ENCODE assay signal across 10 mouse cellular contexts in the genomic region with DNA sequence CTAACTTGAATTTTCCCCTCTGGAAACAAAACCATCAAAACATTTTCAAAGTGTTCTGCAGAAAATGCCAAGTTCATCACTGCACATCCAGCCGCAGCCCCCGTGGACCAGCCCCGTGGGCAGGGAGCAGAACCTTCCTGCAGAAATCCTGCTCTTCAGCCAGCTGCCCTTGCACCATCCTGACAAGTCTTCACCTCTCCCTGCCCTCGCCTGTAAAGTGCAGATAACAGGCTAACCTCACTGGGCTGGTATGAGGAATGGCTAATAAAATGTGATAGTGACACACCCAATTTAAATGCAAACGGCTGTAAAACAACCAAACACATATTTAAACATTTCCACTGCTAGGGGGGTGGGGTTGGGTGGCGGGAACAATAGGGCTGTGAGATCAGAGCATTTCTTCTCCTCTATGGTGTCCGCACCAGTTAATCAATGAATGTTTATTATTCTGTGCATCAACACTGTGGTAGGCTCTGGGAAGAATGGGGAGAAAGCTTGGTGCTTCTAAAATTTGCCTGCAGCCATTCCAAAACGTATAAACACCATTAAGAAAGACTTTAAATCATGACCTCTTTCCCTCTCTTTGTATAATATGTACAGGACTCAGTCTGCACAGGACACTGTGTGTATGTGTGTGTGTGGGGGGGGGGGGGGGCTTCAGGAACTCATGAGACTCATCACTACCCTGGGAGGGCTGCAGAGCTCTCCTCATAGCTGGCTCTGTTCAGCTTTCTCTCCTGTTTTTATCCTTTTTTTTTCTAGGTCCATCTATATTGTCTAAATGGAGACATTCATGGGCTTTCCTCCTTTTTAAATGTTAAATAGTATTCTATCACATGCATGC.
A peak's percentile ranks its signal among the peaks of the same experiment; 100 is the strongest.
DNase-seq lines count a peak whose midpoint lies in the region; ATAC-seq lines count a peak whose summit lies in the region.
"Had no signal": no experiment of that assay in that cellular context is flagged by ENCODE, and none has a peak within 500 bp of the region (broad histone marks: within the 10 kb centered on the region; RNA-seq: fewer than 3 reads in every experiment).

No protein-coding gene starts in this region.

- H3K9me3 ChIP-seq in kidney, embryonic 16.5 days (ENCODE audit: low read length): peaks cover 5% of the 10 kb centered on the region
- H3K9me3 ChIP-seq in midbrain, embryonic 13.5 days: no peaks in the 10 kb centered on the region

- intact Hi-C loops in left cerebral cortex, postnatal 36 days (cut with DNase I): no loop called here

- peak; percentile 59; the same call in 1 of the 2 replicates for ATAC-seq in kidney, embryonic 16.5 days (ENCODE audit: low FRiP score, low TSS enrichment)
- ATAC-seq in midbrain, embryonic 13.5 days: peak; percentile 48; the same call in 1 of the 2 replicates

- H3K4me1 ChIP-seq in kidney, embryonic 16.5 days (ENCODE audit: insufficient read depth, low read length): peaks cover 6% of the 10 kb centered on the region; the same call in 1 of the 2 replicates
- 0 out of 2 replicates have a peak, but pooled peaks cover 7% of the 10 kb centered on the region for H3K4me1 ChIP-seq in midbrain, embryonic 13.5 days (replicated peaks)

- no peak overlapping the region for H3K9ac ChIP-seq in kidney, embryonic 16.5 days (replicated peaks; ENCODE audit: low read length)
- H3K9ac ChIP-seq in midbrain, embryonic 13.5 days (replicated peaks): no peak overlapping the region

- H3K4me2 ChIP-seq in kidney, embryonic 16.5 days (replicated peaks; ENCODE audit: low read depth, low read length): no peak overlapping the region
- H3K4me2 ChIP-seq in midbrain, embryonic 13.5 days (replicated peaks): no peak overlapping the region

- WGBS in kidney, embryonic 16.5 days: 25% methylated on average over 8 of the region's 8 CpGs
- 45% methylated on average over 8 of the region's 8 CpGs for WGBS in midbrain, embryonic 13.5 days

- H3K27me3 ChIP-seq in kidney, embryonic 16.5 days (ENCODE audit: insufficient read depth, low read length): no peaks in the 10 kb centered on the region
- H3K27me3 ChIP-seq in midbrain, embryonic 13.5 days: no peaks in the 10 kb centered on the region

- no peaks in the 10 kb centered on the region for H3K36me3 ChIP-seq in kidney, embryonic 16.5 days (ENCODE audit: insufficient read depth, low read length)
- no peaks in the 10 kb centered on the region for H3K36me3 ChIP-seq in midbrain, embryonic 13.5 days

- H3K27ac ChIP-seq in kidney, embryonic 16.5 days (ENCODE audit: low read length): peak overlapping the region; percentile 25; the same call in 1 of the 2 replicates
- peak overlapping the region; percentile 35; the same call in 1 of the 2 replicates for H3K27ac ChIP-seq in midbrain, embryonic 13.5 days

- no peak overlapping the region for H3K4me3 ChIP-seq in kidney, embryonic 16.5 days (ENCODE audit: low read length)
- H3K4me3 ChIP-seq in midbrain, embryonic 13.5 days (replicated peaks): no peak overlapping the region

- DNase-seq in kidney, adult 9 months: no peak
- peak; percentile 79 for DNase-seq in NIH3T3 (ENCODE audit: low read depth)
- peak; percentile 15 for DNase-seq in heart, postnatal 4 days
- DNase-seq in frontal cortex, adult 2 months (ENCODE audit: extremely low spot score in 1 of 2, low spot score in 1 of 2): no peak
- DNase-seq in frontal cortex, postnatal 36 days (ENCODE audit: low spot score in 2 of 2): no peak
- DNase-seq in left cerebral cortex, postnatal 36 days (ENCODE audit: low spot score in 2 of 2): no peak
- DNase-seq: cerebellum, postnatal 10 days; thymus, postnatal 36 days had no signal

Comparison
In these comparisons a context has a peak if more than half of its experiments do, and no peak if none do; other contexts are left out.
1. DNase-seq: peak in NIH3T3 (single experiment) and heart, postnatal 4 days (single experiment); none in kidney, adult 9 months (single experiment), frontal cortex, adult 2 months (0 of 2), frontal cortex, postnatal 36 days (0 of 2) and left cerebral cortex, postnatal 36 days (0 of 2).